Mouse (Mus musculus) limb, embryonic 10.5 days (tissue): ENCODE results near the gene Dync1li2. TPM values are rescaled to one million over a fixed set of nuclear protein-coding genes. Genes with fewer than 3 reads are reported as not detected.

Experiments
- DNase-seq: peaks from one replicate; pipeline ENCODE4 v3.0.0-alpha.2; 2017; ENCODE audit warnings: low spot score
- H3K27ac ChIP-seq: fragments of 300-500 bp; sonication (generic); 2 replicates; pipeline ENCODE4 v1.5.1; 2016; ENCODE audit warnings: mild to moderate bottlenecking
- H3K27me3 ChIP-seq: fragments of 300-500 bp; sonication (generic); 2 replicates; pipeline ENCODE4 v1.6.1; 2016; ENCODE audit warnings: low read depth, mild to moderate bottlenecking; ENCODE audit not compliant: poor library complexity, severe bottlenecking
- H3K36me3 ChIP-seq: fragments of 300-500 bp; sonication (generic); 2 replicates; pipeline ENCODE4 v1.6.1; 2016; ENCODE audit warnings: mild to moderate bottlenecking, moderate library complexity
- H3K4me1 ChIP-seq: fragments of 300-500 bp; sonication (generic); 2 replicates; pipeline ENCODE4 v1.6.1; 2016
- H3K4me3 ChIP-seq: fragments of 300-500 bp; sonication (generic); 2 replicates; pipeline ENCODE4 v1.5.1; 2016; ENCODE audit warnings: mild to moderate bottlenecking, moderate library complexity
- H3K9me3 ChIP-seq: fragments of 300-500 bp; sonication (generic); replicated peaks from 2 replicates; pipeline ENCODE4 v1.6.1; 2016; ENCODE audit warnings: mild to moderate bottlenecking
- WGBS: fragments of 180-500 bp; shearing (Covaris S2); methylation state at CpG from one replicate; pipeline ENCODE4 v1.1.7; 2016; 5-methylcytosine and 5-hydroxymethylcytosine counted together
- polyA plus RNA-seq: library from polyadenylated mRNA; unstranded; fragments of >200 nt; fragmentation: Nextera tagmentation; extraction: Ambion mirVana; gene quantifications from 2 replicates; pipeline ENCODE4 v1.2.1, GENCODE M21; 2016

The Dync1li2 gene
- polyA plus RNA-seq, 1 experiment from 2014 or later = 69.9 TPM

GRCm38 (mm10) chr8:104436038-104436437 is 6.8 kb downstream of the Dync1li2 start:
- peaks cover 2% of the 10 kb centered on the region for H3K4me1 ChIP-seq
- DNase-seq = no peak
- H3K36me3 ChIP-seq = peaks cover 99% of the 10 kb centered on the region
- no peak overlapping the region for H3K4me3 ChIP-seq
- H3K27me3 ChIP-seq = no peaks in the 10 kb centered on the region
- H3K27ac ChIP-seq = no peak overlapping the region
- 92% methylated on average over 12 of the region's 12 CpGs for WGBS
- H3K9me3 ChIP-seq = no peaks in the 10 kb centered on the region

DNA sequence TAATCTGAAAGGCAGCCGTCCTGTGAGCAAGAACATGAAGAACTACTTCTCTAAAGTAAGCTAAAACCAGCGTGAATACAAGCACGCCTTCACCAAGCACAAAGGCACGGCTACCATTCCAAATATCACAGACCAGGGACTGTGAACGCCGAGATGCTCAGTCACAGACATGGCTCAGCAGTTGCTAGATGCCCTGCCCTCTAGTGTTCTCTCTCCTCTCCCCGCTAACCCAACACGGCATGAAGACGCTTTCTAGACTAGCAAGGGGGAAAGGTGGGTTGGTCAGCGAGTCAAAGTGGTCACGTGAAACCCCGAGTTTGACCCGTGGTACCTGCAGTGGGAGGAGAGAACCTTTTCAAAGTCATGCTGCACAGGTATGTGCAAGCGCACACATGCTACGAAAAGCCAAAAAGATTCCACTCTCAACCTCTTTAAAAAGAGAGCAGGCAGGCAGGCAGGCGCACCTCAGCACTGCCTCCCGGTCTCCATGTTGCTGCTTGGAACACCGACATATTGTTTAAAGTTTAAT is 8.0 kb downstream of the Dync1li2 start:
- Histone ChIP-seq H3K27ac (no peak overlapping the region), H3K36me3 (peaks cover 100% of the 10 kb centered on the region), H3K4me3 (no peak overlapping the region), H3K4me1 (no peaks in the 10 kb centered on the region), H3K9me3 (no peaks in the 10 kb centered on the region), H3K27me3 (no peaks in the 10 kb centered on the region)
- 92% methylated on average over 18 of the region's 18 CpGs for WGBS
- no peak for DNase-seq

- peaks cover 100% of the 10 kb centered on the region for H3K36me3 ChIP-seq
- no peak overlapping the region for H3K4me3 ChIP-seq
- DNase-seq = no peak
- H3K27ac ChIP-seq = no peak overlapping the region
- no peaks in the 10 kb centered on the region for H3K27me3 ChIP-seq
- H3K4me1 ChIP-seq = no peaks in the 10 kb centered on the region
- WGBS = 95% methylated on average over 4 of the region's 4 CpGs
- H3K9me3 ChIP-seq = no peaks in the 10 kb centered on the region
Measured at GRCm38 (mm10) chr8:104434275-104434674, 8.6 kb downstream of the Dync1li2 start.

GRCm38 (mm10) chr8:104433191-104433842 is 9.5 kb downstream of the Dync1li2 start:
- Histone ChIP-seq H3K4me1 (no peaks in the 10 kb centered on the region), H3K4me3 (no peak overlapping the region), H3K36me3 (peaks cover 100% of the 10 kb centered on the region), H3K9me3 (no peaks in the 10 kb centered on the region), H3K27ac (no peak overlapping the region), H3K27me3 (no peaks in the 10 kb centered on the region)
- 97% methylated on average over 5 of the region's 5 CpGs for WGBS
- DNase-seq = no peak

- Histone ChIP-seq H3K27ac (no peak overlapping the region), H3K4me1 (no peaks in the 10 kb centered on the region), H3K36me3 (peaks cover 100% of the 10 kb centered on the region), H3K4me3 (no peak overlapping the region), H3K9me3 (no peaks in the 10 kb centered on the region), H3K27me3 (no peaks in the 10 kb centered on the region)
- DNase-seq = no peak
- WGBS = 97% methylated on average over 6 of the region's 6 CpGs
Measured at GRCm38 (mm10) chr8:104432656-104433055, 10.2 kb downstream of the Dync1li2 start.

DNA sequence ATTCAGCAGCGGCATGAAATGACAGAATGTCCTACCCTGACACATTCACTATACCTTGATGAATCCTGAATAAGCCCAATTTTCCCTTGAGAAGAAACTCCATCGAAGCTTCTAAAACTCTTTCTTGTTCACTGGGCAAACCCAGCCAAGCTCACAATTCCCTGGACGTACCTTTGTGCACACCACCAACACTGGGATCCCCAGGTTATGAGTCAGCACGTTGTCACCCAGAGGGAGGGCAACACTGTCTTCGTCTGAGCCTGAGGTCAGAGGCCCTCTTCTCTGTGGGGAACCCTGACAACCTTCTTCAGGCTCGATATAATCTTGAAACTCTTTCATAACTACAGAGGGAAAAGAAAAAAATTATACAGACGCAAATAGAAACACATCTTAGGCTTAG is 12.6 kb downstream of the Dync1li2 start:
- WGBS = 93% methylated on average over 7 of the region's 7 CpGs
- H3K36me3 ChIP-seq = peaks cover 100% of the 10 kb centered on the region
- no peak overlapping the region for H3K4me3 ChIP-seq

DNA sequence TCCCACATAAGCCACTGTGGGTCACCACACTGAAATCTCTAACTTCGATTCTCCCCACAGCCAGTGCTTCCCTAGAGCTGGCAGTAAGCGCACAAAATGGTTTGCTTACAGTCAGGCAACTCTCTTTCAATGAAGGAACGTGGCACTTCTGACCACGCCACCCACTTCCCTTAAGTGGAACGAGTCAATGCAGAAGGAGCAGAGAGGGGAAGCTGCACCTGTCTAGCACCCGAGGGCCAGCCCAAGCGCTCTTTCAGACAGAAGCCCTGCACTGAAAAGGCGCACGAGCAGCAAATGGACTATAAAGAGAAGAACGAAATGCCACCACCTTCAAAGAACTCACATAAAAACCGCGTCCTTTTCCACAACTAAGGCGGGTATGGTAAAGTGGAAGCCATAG is 15.1 kb downstream of the Dync1li2 start:
- WGBS = 94% methylated on average over 13 of the region's 13 CpGs
- Histone ChIP-seq H3K4me3 (no peak overlapping the region), H3K4me1 (no peaks in the 10 kb centered on the region), H3K36me3 (peaks cover 99% of the 10 kb centered on the region), H3K9me3 (no peaks in the 10 kb centered on the region), H3K27ac (no peak overlapping the region), H3K27me3 (no peaks in the 10 kb centered on the region)
- no peak for DNase-seq

More for the DNA sequence above, 12.6 kb downstream of the Dync1li2 start:
- H3K27me3 ChIP-seq = no peaks in the 10 kb centered on the region
- no peaks in the 10 kb centered on the region for H3K9me3 ChIP-seq
- no peaks in the 10 kb centered on the region for H3K4me1 ChIP-seq
- no peak overlapping the region for H3K27ac ChIP-seq
- DNase-seq = no peak

DNA sequence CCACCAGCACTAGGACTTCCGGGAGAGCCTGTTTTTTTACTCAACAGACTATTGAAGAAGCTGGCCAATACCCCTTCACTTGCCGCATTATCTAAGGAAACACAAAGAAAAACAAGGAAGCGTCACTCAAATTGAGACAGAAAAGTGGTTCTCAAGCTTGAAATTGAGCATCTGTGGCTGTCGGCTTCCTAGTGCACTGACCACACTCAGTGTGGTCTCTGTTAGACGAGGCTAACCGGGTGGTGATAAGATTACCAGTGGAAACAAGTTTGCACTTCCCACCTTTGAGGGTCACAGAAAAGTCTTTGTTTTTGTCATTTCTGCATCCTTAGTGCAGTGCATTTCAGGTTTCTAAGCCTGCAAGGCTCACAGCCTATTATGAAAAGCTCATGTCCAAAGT is 20.5 kb downstream of the Dync1li2 start:
- Histone ChIP-seq H3K27ac (no peak overlapping the region), H3K4me3 (no peak overlapping the region), H3K9me3 (no peaks in the 10 kb centered on the region), H3K27me3 (no peaks in the 10 kb centered on the region), H3K4me1 (no peaks in the 10 kb centered on the region), H3K36me3 (peaks cover 99% of the 10 kb centered on the region)
- WGBS = 93% methylated on average over 6 of the region's 6 CpGs
- no peak for DNase-seq

DNA sequence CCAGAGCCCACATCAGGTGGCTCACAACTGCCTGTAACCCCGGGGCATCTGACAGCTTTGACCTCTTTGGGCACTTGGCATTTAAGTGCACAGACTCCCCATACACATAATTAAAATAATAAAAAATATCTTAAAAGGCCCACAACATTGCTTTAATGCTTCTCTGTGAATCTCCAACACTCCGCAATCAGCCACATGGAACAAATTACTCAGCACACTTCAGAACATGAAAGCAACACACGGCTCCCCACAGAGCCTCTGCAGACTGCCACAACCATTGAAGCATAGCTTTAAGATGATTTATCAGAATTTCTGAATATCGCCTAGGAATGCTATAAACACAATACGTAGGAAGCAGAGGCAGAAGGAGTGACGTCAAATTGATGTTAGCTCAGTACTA is 26.8 kb downstream of the Dync1li2 start:
- no peak for DNase-seq
- 86% methylated on average over 6 of the region's 6 CpGs for WGBS
- Histone ChIP-seq H3K9me3 (no peaks in the 10 kb centered on the region), H3K4me1 (no peaks in the 10 kb centered on the region), H3K36me3 (peaks cover 43% of the 10 kb centered on the region), H3K4me3 (no peak overlapping the region), H3K27ac (no peak overlapping the region), H3K27me3 (no peaks in the 10 kb centered on the region)

GRCm38 (mm10) chr8:104414204-104414603 is 28.6 kb downstream of the Dync1li2 start:
- peaks cover 25% of the 10 kb centered on the region for H3K36me3 ChIP-seq
- 68% methylated on average over 3 of the region's 3 CpGs for WGBS

GRCm38 (mm10) chr8:104413770-104414169 is 29.1 kb downstream of the Dync1li2 start:
- Histone ChIP-seq H3K9me3 (no peaks in the 10 kb centered on the region), H3K36me3 (peaks cover 20% of the 10 kb centered on the region), H3K4me3 (no peak overlapping the region), H3K27me3 (no peaks in the 10 kb centered on the region), H3K27ac (no peak overlapping the region), H3K4me1 (no peaks in the 10 kb centered on the region)
- no peak for DNase-seq
- 84% methylated on average over 4 of the region's 4 CpGs for WGBS

More at GRCm38 (mm10) chr8:104414204-104414603, 28.6 kb downstream of the Dync1li2 start:
- H3K27ac ChIP-seq = no peak overlapping the region
- no peaks in the 10 kb centered on the region for H3K27me3 ChIP-seq
- no peak overlapping the region for H3K4me3 ChIP-seq
- H3K9me3 ChIP-seq = no peaks in the 10 kb centered on the region
- no peak for DNase-seq
- H3K4me1 ChIP-seq = no peaks in the 10 kb centered on the region

DNA sequence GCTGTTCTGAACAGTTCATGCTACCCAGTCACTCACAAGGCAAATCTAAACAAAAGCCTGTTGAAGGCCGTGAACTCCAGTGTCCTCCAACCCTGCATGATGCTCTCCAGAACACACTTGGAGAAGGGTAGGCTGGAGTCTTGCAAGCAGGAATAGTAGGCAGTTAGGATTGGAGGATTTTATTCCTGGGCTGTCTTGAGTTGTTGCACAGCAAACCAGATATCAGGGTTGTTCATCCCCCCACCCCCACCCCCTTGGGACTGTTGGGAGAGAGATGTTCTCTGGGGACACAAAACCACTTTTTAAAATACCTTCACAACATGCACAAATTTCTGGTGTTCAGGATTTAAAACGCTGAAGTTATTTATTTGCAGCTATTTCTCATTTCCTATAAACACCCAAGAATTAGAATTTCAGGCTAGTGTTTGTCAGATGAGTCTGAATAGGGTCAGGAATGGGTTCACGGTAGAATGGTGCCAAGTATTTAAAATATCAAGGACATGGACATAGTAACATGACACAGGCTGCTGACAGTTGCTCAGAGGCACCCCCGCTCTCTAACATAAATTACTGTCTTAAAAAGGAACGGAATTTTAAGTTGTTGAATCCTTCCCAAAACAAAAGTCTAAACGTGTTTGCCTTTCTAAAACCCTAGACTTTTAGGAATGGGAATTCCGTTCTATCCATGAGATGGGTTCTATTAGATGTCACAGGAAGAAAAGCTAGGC is 29.9 kb downstream of the Dync1li2 start:
- Histone ChIP-seq H3K4me1 (no peaks in the 10 kb centered on the region), H3K27ac (no peak overlapping the region), H3K27me3 (no peaks in the 10 kb centered on the region), H3K4me3 (no peak overlapping the region), H3K36me3 (peaks cover 12% of the 10 kb centered on the region), H3K9me3 (no peaks in the 10 kb centered on the region)
- DNase-seq = no peak
- WGBS = 77% methylated on average over 7 of the region's 7 CpGs

- no peaks in the 10 kb centered on the region for H3K4me1 ChIP-seq
- WGBS = 87% methylated on average over 3 of the region's 3 CpGs
- no peak overlapping the region for H3K4me3 ChIP-seq
- DNase-seq = no peak
- H3K9me3 ChIP-seq = no peaks in the 10 kb centered on the region
- no peaks in the 10 kb centered on the region for H3K27me3 ChIP-seq
- H3K27ac ChIP-seq = no peak overlapping the region
- H3K36me3 ChIP-seq = peaks cover 2% of the 10 kb centered on the region
Measured at GRCm38 (mm10) chr8:104411972-104412371, 30.9 kb downstream of the Dync1li2 start.
